Mouse (Mus musculus) hindlimb bud, embryonic 11.5 days (tissue): ENCODE data around the gene Ltn1.

ENCODE experiments used
- DNase-seq: peaks from one replicate; pipeline ENCODE4 v3.0.0-alpha.2; 2012; ENCODE audit warnings: low read depth, low spot score; ENCODE audit errors: extremely low spot score

Gene Ltn1

DNA sequence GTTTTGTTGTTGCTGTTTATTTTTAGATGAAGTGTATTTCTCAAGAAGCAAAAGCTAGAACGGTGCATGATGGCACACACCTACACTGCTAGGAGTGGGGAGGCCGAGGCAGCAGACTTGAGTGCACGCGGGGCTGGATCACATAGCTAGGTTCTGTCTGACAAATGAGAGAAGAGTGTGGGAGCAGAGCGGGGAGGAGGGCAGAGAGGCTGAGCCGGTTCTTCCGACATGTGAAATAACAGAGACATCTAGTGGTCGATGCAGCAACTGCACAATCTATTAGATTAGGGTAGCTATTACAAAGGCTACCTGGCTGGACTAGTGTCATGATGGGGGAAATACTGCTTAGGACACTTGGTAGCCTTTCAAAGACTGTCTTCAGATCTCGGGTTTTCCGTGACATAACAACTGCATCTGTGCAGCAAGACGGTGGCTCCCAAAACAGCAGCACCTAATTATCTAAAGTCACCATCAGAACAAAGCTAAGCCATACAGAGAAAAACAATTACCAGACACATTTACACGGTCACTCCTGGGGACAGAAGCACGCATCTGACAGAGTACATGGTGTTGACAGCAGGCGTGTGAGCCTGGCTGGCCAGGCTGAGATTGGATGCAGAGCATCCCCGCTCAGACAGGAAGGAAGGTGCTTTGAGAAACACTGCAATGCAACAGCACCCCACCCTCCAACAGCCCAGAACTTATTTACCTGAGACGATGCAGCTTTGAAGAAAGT is 38.4 kb downstream of the Ltn1 start:
- DNase-seq, result peak; percentile 33

DNA sequence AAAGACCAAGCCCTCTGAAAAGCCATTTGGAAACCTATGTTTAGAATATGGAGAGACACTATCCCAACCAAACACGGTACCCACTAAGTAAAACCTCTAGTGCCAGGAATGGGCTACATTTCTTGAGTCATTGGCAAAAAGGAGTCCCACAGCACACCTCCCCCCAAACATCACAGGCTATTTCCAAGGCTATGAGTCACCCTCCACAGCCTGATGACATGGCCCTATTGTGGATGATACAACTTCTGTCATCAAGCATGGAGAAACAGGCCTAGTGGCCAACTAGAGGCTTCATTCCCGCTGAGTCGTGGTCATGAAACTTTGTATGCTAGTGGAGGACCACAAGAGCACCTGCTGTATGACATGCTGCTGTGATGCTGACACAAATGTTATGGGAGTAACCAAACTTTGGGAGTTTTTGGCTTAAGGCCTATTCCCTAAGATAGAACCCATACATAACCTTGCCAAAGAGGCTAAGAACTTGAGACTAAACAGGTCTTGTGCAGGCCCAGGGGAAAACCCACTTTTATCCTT is 44.9 kb downstream of the Ltn1 start:
- no peak for DNase-seq

DNA sequence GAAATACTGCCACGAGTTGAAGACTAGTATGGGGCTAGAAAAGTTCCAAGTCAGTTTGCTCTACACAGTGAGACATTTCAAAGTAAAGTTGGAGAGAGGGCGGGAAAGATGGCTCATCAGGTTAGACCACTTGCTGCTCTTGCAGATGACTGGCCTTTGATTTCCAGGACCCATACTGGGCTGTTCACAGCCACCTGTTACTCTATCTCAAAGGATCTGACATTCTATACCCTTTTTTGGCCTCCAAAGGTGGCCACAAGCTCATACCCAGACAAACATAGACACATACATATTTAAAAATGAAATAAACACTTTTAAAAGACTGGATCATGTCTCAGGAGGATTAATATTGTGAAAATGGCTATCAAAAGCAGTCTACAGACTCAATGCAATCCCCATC is 48.0 kb downstream of the Ltn1 start:
- no peak for DNase-seq

DNA sequence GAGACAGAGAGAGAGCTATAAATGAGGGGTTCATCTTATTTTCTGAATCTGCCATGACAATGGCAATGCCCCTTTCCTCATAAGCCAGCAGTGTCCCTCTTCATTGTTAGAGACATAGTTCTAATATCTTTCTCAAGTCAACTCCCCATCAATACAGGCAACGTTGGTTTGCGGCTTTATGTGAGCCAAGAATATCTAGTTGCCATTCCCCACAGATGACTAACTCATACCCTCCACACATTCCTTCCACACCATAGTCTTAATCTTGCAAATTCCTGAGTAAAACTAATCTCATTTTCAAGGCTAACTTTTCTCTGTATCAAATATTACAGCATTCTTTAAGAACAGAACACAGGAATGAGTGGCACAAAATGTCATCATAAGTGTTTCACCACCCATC is 49.4 kb downstream of the Ltn1 start:
- DNase-seq, result no peak

DNA sequence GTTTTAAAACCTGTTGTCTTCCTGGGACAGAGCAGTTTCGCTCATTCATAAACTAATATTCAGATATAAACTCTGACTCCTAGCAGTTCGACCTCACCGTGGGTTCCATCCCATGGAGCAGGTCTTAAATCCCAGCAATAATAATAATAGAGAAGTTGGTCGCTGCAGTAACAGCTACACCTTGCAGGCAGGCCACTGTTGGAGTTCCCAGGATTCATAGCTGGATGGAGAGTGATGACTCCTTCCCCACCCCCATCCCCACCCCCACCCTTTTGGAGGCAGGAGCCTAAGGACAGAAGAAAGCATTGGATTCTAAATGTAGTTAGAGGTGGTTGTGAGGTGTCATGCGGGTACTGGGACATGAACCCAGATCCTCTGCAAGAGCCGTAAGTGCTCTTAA is 66.0 kb downstream of the Ltn1 start:
- DNase-seq, result no peak

DNA sequence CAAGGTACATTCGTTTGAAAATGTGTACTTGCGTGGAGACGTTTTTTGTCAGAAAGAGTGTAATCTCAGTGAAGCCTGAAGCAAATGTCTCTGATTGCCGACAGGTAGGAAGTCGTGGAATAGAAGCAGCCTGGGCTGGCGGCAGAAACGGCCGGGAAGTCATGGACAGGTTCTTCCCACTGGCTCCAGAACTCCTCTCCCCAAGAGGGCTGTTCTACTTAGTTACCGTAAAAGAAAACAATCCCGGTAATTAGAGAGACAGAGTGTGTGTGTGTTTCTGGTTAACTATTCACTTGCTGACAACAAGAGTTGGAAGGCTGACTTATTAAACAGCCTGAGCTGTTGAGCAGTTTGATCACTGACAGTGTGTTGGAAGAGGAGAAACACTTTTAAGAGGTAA is 66.4 kb downstream of the Ltn1 start:
- no peak for DNase-seq

DNA sequence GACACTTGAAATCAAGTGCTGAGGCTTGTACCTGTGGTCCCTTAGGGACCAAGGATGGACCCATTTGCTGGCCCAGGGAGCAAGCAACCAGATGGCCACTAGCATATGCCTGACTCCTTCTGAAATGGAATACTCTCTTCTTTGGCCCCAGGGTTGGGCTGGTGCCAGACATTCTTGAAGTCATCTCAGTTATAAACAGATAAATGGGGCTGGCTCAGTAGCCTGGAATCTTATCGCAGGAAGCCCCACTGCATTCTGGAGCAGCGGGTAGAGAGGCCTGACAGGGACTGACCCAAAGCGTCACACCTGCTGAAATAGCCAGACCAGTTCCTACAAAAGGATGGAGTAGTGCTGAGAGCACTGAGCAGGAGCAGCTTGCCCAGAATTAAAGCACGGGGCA is 68.2 kb downstream of the Ltn1 start:
- DNase-seq, result no peak

DNA sequence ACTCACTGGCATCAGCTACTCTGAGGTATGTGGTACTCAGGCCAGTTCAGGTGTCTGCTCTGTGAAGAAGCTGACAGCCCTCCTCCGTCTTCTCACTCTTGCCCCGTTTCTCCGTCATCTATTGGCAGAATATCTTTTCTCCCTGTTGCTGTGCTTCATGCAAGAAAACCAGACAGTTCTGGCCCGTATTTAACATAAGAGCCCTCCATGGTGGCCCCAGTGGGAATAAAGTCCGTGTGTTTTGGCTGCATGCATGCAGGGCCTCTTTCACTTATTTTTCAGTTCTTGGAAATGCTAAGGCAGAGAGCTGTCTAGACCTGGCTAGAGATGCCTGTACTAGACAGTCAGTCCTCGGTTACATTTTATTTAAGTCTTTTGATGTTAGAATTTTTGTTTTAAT is 72.3 kb downstream of the Ltn1 start:
- no peak for DNase-seq

DNA sequence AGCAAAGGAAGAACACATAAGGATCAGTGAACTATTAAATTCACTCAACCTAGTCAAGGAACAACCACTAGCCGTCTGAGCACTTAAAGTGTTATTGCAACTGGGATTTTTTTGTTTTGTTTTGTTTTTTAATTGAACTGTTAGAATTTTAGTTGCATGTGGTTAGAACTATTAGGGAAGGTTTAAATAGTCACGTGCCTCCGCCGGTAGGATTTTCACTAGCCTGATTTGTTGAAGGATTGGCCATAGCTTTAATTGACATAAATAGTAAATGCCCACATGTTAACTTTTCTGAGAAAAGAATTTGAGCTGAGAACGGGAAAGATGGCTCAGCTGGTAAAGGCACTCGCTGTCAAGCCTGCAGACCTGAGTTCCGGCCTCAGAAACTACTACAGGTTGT is 77.7 kb downstream of the Ltn1 start:
- no peak for DNase-seq

DNA sequence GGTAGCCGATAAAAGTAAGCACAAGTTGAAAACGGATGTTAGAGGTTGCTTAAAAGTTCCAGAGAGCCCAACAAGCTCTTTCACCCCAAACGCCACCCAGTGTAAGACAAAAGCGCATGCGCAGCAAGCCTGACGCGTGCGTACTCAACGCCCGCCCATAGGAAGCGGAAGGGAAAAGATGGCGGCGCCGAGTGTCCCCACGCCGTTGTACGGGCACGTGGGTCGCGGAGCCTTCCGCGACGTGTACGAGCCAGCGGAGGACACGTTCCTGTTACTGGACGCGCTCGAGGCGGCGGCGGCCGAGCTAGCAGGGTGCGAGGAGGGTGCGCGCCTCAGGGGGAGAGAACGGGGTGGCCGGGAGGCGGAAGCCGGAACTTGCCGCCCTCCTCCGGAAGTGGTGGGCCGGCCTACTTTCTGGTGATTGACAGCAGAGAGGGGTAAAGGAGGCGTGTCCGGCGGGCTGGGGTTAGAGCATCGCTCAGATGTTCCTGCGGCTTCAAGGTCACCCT is 78.3 kb downstream of the Ltn1 start, which contains the start of gene N6amt1:
TSS of gene N6amt1 (plus strand) at position 111 of the 509 bp plus-strand sequence.
- peak; percentile 89 for DNase-seq

DNA sequence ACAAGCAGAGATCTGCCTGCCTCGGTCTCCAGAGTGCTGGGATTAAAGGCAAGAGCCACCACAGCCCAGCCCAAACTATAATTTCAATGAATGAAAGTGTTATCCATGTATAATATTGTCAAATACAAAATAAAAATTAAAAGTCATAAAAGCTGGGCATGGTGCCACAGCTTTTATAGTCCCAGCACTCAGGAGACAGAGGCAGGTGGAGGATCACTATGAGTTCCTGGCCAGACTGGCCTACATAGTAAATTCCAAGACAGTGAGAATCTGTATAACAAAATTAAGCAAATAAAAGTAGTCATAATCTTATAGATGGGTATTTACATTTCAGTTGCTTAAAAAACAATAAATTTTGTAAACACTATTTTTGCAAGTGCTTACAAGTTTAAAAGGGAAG is 78.8 kb downstream of the Ltn1 start:
- DNase-seq, result no peak

DNA sequence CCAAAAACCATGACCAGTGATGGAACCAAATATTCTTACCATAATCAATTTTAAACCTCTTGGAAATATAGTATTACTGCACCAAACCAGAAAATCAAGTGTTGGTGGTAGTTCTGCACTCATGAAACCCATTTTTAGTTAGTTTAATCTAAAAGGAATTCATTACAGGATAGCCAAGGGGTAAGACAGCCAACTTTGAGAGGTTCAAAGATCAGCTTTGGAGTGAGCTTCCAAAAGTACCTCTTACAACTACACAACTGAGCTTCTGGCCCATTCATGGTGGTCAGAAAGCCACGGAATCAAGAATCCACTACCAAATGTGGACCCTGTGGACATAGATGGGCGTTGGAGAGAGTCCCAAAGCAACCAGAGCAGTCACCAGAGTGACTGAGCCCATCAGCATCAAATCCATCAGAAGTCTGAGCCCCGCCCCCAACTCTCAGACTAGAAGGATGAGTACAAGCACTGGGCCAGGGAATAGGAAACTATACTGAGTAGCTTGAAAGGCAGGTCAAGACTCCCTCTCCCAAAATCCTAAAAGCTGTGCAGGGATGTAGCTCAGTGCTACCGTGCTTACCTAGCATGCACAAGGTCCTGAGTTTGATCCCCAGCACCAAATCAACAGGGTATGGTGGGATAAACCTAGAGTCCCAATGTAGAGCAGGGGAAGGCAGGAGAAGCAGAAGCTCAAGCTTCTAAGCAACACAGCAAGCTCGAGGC is 80.9 kb downstream of the Ltn1 start:
- no peak for DNase-seq

DNA sequence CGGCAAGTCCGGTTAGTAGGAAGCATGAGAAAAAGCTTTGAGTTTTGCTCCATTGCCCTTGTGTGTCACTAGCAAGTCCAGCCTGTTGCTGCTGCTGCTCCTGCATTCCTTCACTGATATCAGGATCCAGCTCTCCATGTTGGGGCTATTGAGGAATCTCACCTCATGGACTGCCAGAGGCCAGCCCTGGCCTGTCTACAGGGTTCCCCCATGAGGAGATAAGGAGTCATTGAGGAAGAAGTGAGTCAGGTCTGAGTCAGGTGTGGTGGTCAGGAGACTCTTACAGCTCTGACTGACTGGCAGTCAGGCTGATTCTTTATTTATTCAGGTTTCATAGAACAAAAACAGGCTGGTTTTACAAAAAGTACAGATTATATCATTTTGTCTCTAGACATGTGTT is 84.3 kb downstream of the Ltn1 start:
- DNase-seq, result no peak

DNA sequence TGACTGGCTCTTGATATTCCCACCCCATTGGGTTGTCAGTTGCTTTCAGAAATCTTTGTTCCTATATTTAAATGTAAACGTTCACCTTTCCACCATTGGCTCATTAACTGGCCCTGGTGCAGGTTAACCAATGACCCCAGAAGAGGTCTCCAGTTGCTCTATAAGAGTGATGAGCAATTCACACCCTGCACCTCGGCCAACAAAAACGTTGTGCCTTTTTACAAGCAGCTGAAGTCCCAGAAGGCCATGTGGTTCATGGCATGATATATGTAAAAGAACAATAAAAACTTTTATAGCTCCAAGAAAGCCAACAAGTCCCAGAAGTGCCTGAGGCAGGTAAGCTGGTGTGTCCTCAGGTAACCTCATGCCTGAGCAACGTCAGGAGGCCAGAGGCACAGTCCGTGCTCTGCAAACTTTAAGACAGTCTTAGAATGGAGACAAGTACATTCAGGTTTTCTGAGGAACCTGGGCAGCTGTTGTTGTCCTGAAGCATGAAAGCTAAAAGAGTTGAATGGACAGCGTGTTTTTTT is 91.3 kb downstream of the Ltn1 start:
- no peak for DNase-seq

DNA sequence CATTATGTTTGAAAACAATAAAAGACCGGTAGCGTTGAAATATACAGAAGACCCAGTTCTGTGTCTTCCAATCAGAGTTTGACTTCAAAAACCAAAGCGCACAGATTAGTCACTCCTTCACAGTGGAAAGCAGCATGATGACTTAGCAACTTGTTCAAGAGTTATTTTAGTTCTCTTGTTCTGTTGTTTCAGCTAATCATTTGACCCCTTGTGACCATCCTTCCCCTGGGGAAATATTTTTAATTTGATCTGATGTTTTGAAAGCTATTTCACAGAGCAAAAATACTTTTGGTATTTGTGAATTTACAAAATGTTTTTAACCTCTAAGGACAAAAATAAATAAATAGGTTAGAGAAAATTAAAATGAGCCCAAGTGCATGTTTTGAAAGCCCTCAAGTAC is 97.7 kb downstream of the Ltn1 start:
- DNase-seq, result no peak

DNA sequence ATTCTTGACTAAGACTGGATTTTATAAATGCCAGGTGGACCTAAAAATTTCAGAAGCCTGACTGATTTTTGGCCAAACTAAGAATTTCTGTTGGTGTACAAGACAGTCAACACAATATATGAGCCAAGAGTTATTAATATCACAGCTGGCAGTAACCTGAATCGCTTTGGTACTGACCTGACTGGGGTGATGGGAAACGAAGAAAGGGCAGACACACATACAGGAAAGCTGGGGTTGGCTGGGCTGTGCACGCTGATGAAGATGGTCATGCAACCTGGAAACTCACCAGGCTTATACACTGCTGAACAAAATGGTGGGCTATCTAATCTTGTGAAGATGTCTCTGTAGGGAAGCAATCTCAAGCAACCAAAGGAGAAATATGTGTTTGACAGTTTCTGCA is 102.4 kb downstream of the Ltn1 start:
- no peak for DNase-seq
